Mouse (Mus musculus) v-Abl transformed pro-B cells (cell line): ENCODE measurements around the gene Hist1h2bf.

Experiments used
- in situ Hi-C, 2 experiments: fragments of 400-800 bp; cut with MboI; formaldehyde crosslinking; loops; one replicate each; pipeline ENCODE4 v1.15.1; 2025; ENCODE audit not compliant: unreplicated experiment in 2 of 2

Gene Hist1h2bf

GRCm38 (mm10) chr13:23575271-23575851 lies 1.4 kb upstream of the Hist1h2bf start, which contains the start of gene Hist1h3d:
Gene Hist1h3d (plus strand): TSS chr13:23575763.
- in situ Hi-C loops = loop anchor here (25.0 kb wide), 2 partner anchors 337 to 1788 kb away; partner anchors contain the start of genes Hist1h1b (in 1 of the 2), Hist1h2an (in 1 of the 2), Hist1h2bp (in 1 of the 2) and Hist1h3i (in 1 of the 2)

- in situ Hi-C loops = loop anchor here (25.0 kb wide), 3 partner anchors 338 to 1787 kb away; partner anchors contain the start of genes Hist1h1b (in 1 of the 2), Hist1h2an (in 1 of the 2), Hist1h2bp (in 1 of the 2) and Hist1h3i (in 1 of the 2)
Observed at GRCm38 (mm10) chr13:23574546-23575170, 662 bp upstream of the Hist1h2bf start.

GRCm38 (mm10) chr13:23573034-23573897 lies 730 bp downstream of the Hist1h2bf start:
- in situ Hi-C loops = loop anchor here in 1 of 2 experiments (25.0 kb wide), 1 partner anchor 839 kb away; no protein-coding TSS in a partner anchor

- in situ Hi-C loops = loop anchor here in 1 of 2 experiments (25.0 kb wide), 1 partner anchor 840 kb away; no protein-coding TSS in a partner anchor
Observed at GRCm38 (mm10) chr13:23572218-23573033, 1.6 kb downstream of the Hist1h2bf start.

GRCm38 (mm10) chr13:23571504-23572217 lies 2.3 kb downstream of the Hist1h2bf start:
- in situ Hi-C loops = loop anchor here in 1 of 2 experiments (25.0 kb wide), 1 partner anchor 841 kb away; no protein-coding TSS in a partner anchor

- in situ Hi-C loops = loop anchor here in 1 of 2 experiments (25.0 kb wide), 1 partner anchor 841 kb away; no protein-coding TSS in a partner anchor
Observed at GRCm38 (mm10) chr13:23571022-23571503, 2.9 kb downstream of the Hist1h2bf start, which contains the start of the genes Hist1h2ae and Hist1h2bg. Gene Hist1h2ae (minus strand): TSS chr13:23571220. Gene Hist1h2bg (plus strand): TSS chr13:23571396.

GRCm38 (mm10) chr13:23570261-23571021 lies 3.6 kb downstream of the Hist1h2bf start:
- in situ Hi-C loops = loop anchor here in 1 of 2 experiments (25.0 kb wide), 1 partner anchor 842 kb away; no protein-coding TSS in a partner anchor

- in situ Hi-C loops = loop anchor here in 1 of 2 experiments (25.0 kb wide), 1 partner anchor 848 kb away; no protein-coding TSS in a partner anchor
Observed at GRCm38 (mm10) chr13:23564482-23564881, 9.5 kb downstream of the Hist1h2bf start.

GRCm38 (mm10) chr13:23562699-23563462 lies 11.1 kb downstream of the Hist1h2bf start:
- in situ Hi-C loops = loop anchor here in 1 of 2 experiments (25.0 kb wide), 1 partner anchor 849 kb away; no protein-coding TSS in a partner anchor

- in situ Hi-C loops = loop anchor here in 1 of 2 experiments (25.0 kb wide), 1 partner anchor 850 kb away; no protein-coding TSS in a partner anchor
Observed at GRCm38 (mm10) chr13:23561883-23562659, 11.9 kb downstream of the Hist1h2bf start, which contains the start of gene Hist1h3e. Gene Hist1h3e (minus strand): TSS chr13:23562369.

- in situ Hi-C loops = loop anchor here in 1 of 2 experiments (25.0 kb wide), 1 partner anchor 851 kb away; no protein-coding TSS in a partner anchor
Observed at GRCm38 (mm10) chr13:23561531-23561882, 12.5 kb downstream of the Hist1h2bf start.

GRCm38 (mm10) chr13:23560699-23561098 lies 13.3 kb downstream of the Hist1h2bf start:
- in situ Hi-C loops = loop anchor here in 1 of 2 experiments (25.0 kb wide), 1 partner anchor 852 kb away; no protein-coding TSS in a partner anchor

GRCm38 (mm10) chr13:23556906-23557305 lies 17.1 kb downstream of the Hist1h2bf start:
- in situ Hi-C loops = loop anchor here (10.0 to 25.0 kb wide), 4 partner anchors 138 to 1802 kb away; partner anchors contain the start of genes Hist1h1t (in 1 of the 2), Hist1h2ak (in 1 of the 2), Hist1h2bb (in 1 of the 2) and Hist1h2bn (in 1 of the 2)

GRCm38 (mm10) chr13:23555839-23556416 lies 18.1 kb downstream of the Hist1h2bf start:
- in situ Hi-C loops = loop anchor here (10.0 to 25.0 kb wide), 4 partner anchors 139 to 1801 kb away; partner anchors contain the start of genes Hist1h1t (in 1 of the 2), Hist1h2ak (in 1 of the 2), Hist1h2bb (in 1 of the 2) and Hist1h2bn (in 1 of the 2)
